Mouse (Mus musculus) embryo, embryonic 10 days (tissue): ENCODE measurements at regions not wholly inside any gene's neighbourhood (a gene's known extent, or its start where the extent isn't known, plus 50 kb on each side); places are given as distances from the start of the nearest gene placed in this dataset.

Experiments
- DNase-seq: peaks from one replicate; pipeline ENCODE4 v3.0.0-alpha.2; 2015; ENCODE audit warnings: low spot score

- DNase-seq = no peak
Measured at GRCm38 (mm10) chr3:31389955-31390354, 79.8 kb upstream of the Slc7a14 start.

GRCm38 (mm10) chr3:31375678-31376077, 65.5 kb upstream of the Slc7a14 start:
- no peak for DNase-seq

- DNase-seq = no peak
Measured at GRCm38 (mm10) chr3:31374061-31374460, 63.9 kb upstream of the Slc7a14 start.

- DNase-seq = no peak
Measured at GRCm38 (mm10) chr3:31368259-31368658, 58.1 kb upstream of the Slc7a14 start.
